Mouse (Mus musculus): ENCODE measurements around the gene Tmem229b.

GRCm38 (mm10) chr12:79046171-79046570 lies 38.7 kb upstream of the Tmem229b start:
- no peak for TF ChIP-seq CTCF (IDR thresholded peaks at IDR 0.05)
- no peak for TF ChIP-seq POLR2A (IDR thresholded peaks at IDR 0.05; ENCODE audit: insufficient read depth, low read depth, low read length)
- TF ChIP-seq EP300 (IDR thresholded peaks at IDR 0.05; ENCODE audit: insufficient read depth, low read depth, low read length), result no peak

All from heart, adult 2 months (tissue).